Mouse (Mus musculus) lung, adult 2 months (tissue): ENCODE results near the gene Bhlha15. TPM values are rescaled to one million over a fixed set of nuclear protein-coding genes. Genes with fewer than 3 reads are reported as not detected.

ENCODE experiments used
- DNase-seq: peaks from one replicate; pipeline ENCODE4 v3.0.0; 2022
- H3K4me1 ChIP-seq: fragments of 200-500 bp; 2 replicates; pipeline ENCODE4 v1.6.1; 2011; ENCODE audit warnings: low read length; ENCODE audit not compliant: control insufficient read depth, insufficient read depth
- H3K4me3 ChIP-seq: fragments of 200-500 bp; replicated peaks from 2 replicates; pipeline ENCODE3; 2011; ENCODE audit warnings: low read depth, mild to moderate bottlenecking, control low read depth, low read length; ENCODE audit errors: extremely low read depth
- CTCF ChIP-seq: fragments of 200-500 bp; IDR thresholded peaks from 2 replicates; pipeline ENCODE4 v1.5.1; 2011; ENCODE audit warnings: mild to moderate bottlenecking, low read length, control low read depth; ENCODE audit not compliant: insufficient read depth
- POLR2A ChIP-seq: fragments of 200-500 bp; IDR thresholded peaks from 2 replicates; pipeline ENCODE4 v1.6.1; 2011; ENCODE audit warnings: low read depth, mild to moderate bottlenecking, control low read depth, low read length, borderline replicate concordance; ENCODE audit errors: extremely low read depth
- WGBS: fragments of 180-500 bp; shearing (Covaris S2); methylation state at CpG from one replicate; pipeline ENCODE4 v1.1.7; 2018; 5-methylcytosine and 5-hydroxymethylcytosine counted together
- polyA plus RNA-seq: library from polyadenylated mRNA; depleted of rRNA; stranded (reverse); fragments of >200 nt; gene quantifications from 2 replicates; pipeline ENCODE4 v1.2.3, GENCODE M21; 2012

The Bhlha15 gene
- polyA plus RNA-seq, 1 experiment, result 1.6 TPM

- DNase-seq, result no peak
- no peak overlapping the region for H3K4me3 ChIP-seq
- no peak for TF ChIP-seq POLR2A
- TF ChIP-seq CTCF, result no peak
- 64% methylated on average over 21 of the region's 21 CpGs for WGBS
- H3K4me1 ChIP-seq, result peaks cover 5% of the 10 kb centered on the region
Measured at GRCm38 (mm10) chr5:144184350-144185045, 5.6 kb upstream of the Bhlha15 start.

DNA sequence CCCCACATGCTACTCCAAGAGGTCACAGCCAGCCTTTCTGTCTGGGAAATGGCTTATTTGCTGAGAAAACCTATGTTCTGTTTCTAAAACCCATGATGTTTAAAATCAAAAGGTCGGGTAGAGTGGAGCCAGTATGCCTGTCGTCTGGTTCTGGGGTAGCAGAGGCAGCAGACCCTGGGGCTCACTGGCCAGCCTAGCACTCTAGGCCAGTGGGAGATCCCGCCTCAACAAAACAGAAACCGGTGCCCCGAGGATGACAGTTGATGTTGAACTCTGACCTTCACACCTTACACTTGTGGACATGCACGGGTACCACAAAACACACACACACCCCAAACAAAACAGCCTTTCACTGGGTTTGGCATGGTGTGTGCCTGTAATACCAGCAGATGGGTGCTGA, 1.7 kb upstream of the Bhlha15 start:
- TF ChIP-seq POLR2A, result no peak
- no peak for TF ChIP-seq CTCF
- Histone ChIP-seq H3K4me1 (peaks cover 5% of the 10 kb centered on the region), H3K4me3 (no peak overlapping the region)
- 72% methylated on average over 6 of the region's 6 CpGs for WGBS
- DNase-seq, result no peak

GRCm38 (mm10) chr5:144189327-144189726, 759 bp upstream of the Bhlha15 start:
- WGBS, result 72% methylated on average over 7 of the region's 7 CpGs
- H3K4me1 ChIP-seq, result peaks cover 4% of the 10 kb centered on the region
- TF ChIP-seq POLR2A, result no peak
- TF ChIP-seq CTCF, result no peak
- no peak overlapping the region for H3K4me3 ChIP-seq
- no peak for DNase-seq

- Histone ChIP-seq H3K4me3 (no peak overlapping the region), H3K4me1 (no peaks in the 10 kb centered on the region)
- WGBS, result 53% methylated on average over 23 of the region's 23 CpGs
- no peak for TF ChIP-seq CTCF
- DNase-seq, result no peak
Measured at GRCm38 (mm10) chr5:144191026-144191425, 940 bp downstream of the Bhlha15 start.

DNA sequence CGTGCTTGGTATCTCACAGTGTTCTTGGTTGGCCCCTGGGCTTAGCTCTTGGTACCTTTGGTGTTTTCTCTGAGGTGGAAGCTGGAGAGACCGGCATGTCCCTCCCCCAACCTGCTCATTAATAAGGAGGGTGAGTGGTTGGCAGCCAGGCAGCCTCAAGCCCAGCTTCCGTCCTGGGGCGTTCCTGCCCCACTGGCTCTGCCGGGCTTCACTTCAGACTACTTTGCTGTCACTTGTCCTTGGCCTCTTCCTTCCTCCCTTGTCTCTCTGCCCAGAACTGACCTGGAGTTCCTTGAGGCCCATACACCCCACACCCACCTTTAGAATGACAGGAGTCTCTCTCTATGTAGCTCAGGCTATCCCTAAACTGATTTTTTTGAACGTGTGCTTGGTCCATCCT, 2.6 kb downstream of the Bhlha15 start:
- Histone ChIP-seq H3K4me1 (no peaks in the 10 kb centered on the region), H3K4me3 (no peak overlapping the region)
- no peak for TF ChIP-seq POLR2A
- TF ChIP-seq CTCF, result no peak
- WGBS, result 44% methylated on average over 6 of the region's 6 CpGs
- DNase-seq, result no peak

DNA sequence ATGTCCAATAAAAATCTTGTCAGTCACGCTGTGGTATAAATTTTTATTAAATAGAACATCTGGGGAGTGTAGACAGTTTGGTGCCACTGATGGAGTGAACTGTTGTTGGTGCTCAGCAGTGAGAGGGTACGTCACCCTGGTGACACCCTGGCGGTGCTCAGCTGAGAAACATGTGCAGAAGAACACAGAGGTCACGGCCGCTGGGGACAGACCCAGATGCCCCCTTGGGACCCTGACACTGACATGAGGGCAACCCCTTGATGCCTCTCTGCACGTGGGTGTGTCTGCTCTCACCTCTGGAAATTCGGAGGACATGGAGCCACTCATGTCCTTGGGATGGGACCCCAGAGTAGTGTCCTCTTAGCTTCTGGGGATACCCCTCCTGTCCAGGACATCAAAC, 4.3 kb downstream of the Bhlha15 start:
- 82% methylated on average over 7 of the region's 7 CpGs for WGBS
- DNase-seq, result no peak

DNA sequence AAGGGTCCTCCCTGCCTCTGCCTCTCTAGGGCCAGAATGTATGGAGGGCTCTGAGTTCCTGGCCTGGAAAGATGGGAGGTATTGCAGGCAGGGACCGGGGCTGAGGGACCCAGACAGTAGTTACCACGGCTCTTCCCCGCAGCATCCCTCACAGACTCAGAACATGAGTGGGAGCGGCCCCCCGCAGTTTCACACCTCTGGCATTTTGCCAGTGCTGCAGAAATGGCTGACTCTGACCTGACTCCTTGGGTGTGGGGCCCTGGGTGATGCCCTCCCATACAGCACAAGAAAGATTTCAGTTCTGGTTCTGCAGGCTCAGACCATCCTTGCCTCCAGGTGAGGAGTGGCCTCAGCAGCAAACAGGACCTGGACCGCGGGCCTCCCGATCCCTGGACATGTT, 5.5 kb downstream of the Bhlha15 start:
- no peak for TF ChIP-seq CTCF
- no peak for TF ChIP-seq POLR2A
- no peaks in the 10 kb centered on the region for H3K4me1 ChIP-seq
- H3K4me3 ChIP-seq, result no peak overlapping the region
- no peak for DNase-seq
- WGBS, result 93% methylated on average over 8 of the region's 8 CpGs

More for the DNA sequence above, 4.3 kb downstream of the Bhlha15 start:
- Histone ChIP-seq H3K4me1 (no peaks in the 10 kb centered on the region), H3K4me3 (no peak overlapping the region)
- TF ChIP-seq CTCF, result no peak
- TF ChIP-seq POLR2A, result no peak

- no peak for DNase-seq
- no peak for TF ChIP-seq CTCF
- no peak for TF ChIP-seq POLR2A
- H3K4me3 ChIP-seq, result no peak overlapping the region
- no peaks in the 10 kb centered on the region for H3K4me1 ChIP-seq
- 81% methylated on average over 11 of the region's 11 CpGs for WGBS
Measured at GRCm38 (mm10) chr5:144200616-144201015, 10.5 kb downstream of the Bhlha15 start.

- Histone ChIP-seq H3K4me1 (no peaks in the 10 kb centered on the region), H3K4me3 (no peak overlapping the region)
- DNase-seq, result no peak
- 97% methylated on average over 6 of the region's 6 CpGs for WGBS
- TF ChIP-seq POLR2A (no peak), CTCF (peak; percentile 18; the same call in 1 of the 2 replicates)
Measured at GRCm38 (mm10) chr5:144202430-144202829, 12.3 kb downstream of the Bhlha15 start.

DNA sequence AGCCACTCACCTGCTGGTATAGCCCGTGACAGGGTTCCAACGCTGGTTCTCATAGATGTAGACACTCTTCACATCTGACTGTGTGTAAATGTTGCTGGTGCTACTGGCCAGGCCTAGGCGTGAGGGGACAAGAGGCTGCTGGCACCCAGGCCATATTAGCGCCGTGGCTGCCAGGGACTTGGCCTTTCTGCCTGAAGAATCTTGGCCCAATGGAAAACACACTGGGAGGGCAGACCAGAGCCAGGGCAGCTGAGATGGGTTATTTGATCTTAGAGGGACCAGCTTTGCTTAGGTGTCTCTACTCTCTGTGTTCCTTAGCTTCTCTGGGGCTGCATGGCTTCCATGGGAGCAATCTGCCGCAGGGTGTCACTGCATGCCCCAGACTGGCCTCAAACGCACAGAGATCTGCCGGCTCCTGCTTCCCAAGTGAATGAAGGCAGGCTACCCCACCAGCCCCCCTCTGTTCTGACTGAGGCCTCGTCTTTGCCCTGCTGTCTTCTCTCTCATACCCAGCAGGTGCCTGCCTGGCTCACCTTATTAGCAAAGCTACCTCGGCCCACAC, 13.4 kb downstream of the Bhlha15 start:
- no peak for DNase-seq
- 89% methylated on average over 10 of the region's 10 CpGs for WGBS
- Histone ChIP-seq H3K4me3 (no peak overlapping the region), H3K4me1 (no peaks in the 10 kb centered on the region)
- no peak for TF ChIP-seq POLR2A
- no peak for TF ChIP-seq CTCF

DNA sequence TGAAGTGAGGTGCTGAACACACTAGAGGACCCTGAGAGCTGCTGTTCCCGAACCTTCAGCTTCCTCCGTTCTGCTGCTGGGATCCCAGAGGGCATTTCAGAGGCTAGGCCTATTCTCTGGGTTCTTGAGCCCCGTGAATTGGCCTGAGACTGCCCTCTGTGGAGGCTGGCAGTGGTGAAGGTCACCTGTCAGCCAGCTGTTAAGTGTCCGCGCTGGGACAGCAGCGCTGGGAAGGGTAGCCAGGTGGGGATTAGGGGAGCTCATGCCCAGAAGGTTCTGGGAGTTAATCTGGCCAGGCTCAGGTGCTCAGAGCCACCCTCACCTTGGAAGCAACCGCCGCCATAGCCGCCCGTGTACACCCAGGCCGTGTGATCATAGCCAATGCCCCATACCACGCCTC, 14.2 kb downstream of the Bhlha15 start:
- WGBS, result 93% methylated on average over 12 of the region's 12 CpGs
- Histone ChIP-seq H3K4me3 (no peak overlapping the region), H3K4me1 (no peaks in the 10 kb centered on the region)
- DNase-seq, result no peak
- TF ChIP-seq POLR2A (no peak), CTCF (no peak)
